Mouse (Mus musculus) cerebral cortex, adult 2 months (tissue): ENCODE data around the gene Gapvd1.

Experiments
- WGBS: fragments of 180-500 bp; shearing (Covaris S2); methylation state at CpG from one replicate; pipeline ENCODE4 v1.1.7; 2018; 5-methylcytosine and 5-hydroxymethylcytosine counted together

Gapvd1 gene

DNA sequence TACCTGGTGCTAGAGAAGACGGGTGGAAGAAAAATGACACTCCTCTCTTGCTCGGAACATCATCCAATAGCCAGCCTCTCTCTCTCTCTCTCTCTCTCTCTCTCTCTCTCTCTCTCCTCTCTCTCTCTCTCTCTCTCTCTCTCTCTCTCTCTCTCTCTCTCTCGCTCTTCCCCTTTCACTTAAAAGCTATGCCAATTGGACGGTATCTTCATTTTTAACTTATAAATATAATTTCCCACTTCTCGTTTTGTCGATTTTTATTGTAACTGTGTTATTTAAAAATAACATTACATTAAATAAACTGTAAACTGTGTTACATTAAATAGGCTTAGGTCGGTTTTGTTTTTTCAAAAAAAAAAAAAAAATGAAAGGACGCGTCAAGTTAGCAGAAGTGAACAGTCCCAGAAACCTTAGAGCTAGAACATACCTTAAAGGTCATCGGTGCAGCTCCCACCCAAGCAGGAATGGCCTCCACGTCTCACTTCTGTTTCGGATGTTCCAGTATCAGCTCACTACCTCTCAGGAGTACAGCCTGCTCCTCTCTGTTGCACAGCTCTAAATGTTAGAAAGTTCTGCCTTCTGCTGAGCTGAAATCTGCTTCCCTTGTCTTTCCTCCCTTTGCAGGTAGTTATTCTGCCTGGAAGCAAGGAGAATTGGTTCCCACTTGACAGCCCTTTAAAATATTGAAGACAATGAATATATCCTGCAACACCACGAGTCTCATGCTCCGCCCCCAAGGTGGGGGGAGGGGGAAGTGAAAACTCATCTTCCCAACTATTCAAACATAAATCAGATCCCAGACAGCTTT is at the start of gene Gapvd1:
Gene Gapvd1 (minus strand): TSS at position 682 of the 808 bp plus-strand sequence.
- WGBS: under 1% methylated on average over 14 of the region's 14 CpGs

DNA sequence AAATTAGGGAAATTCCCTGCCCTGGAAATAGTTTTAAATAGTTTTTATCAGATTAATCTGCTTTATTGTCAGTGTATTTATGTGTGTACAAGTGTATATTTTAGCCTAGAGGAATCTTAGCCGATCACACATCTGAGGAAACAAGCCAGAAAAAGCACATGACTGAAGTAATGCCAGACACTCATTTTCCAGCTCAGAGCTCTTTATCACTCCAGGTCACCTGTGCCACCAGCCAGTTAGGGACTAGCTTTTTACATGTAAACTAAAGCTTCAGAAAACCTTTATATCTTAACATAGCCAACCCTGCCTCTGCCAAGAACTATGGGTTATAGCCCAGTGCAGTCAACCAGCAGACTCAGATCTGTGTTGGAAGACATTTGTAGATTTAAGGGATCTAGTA is 49.8 kb upstream of the Gapvd1 start:
- WGBS: 10% methylated on average over 1 of the region's 1 CpGs

DNA sequence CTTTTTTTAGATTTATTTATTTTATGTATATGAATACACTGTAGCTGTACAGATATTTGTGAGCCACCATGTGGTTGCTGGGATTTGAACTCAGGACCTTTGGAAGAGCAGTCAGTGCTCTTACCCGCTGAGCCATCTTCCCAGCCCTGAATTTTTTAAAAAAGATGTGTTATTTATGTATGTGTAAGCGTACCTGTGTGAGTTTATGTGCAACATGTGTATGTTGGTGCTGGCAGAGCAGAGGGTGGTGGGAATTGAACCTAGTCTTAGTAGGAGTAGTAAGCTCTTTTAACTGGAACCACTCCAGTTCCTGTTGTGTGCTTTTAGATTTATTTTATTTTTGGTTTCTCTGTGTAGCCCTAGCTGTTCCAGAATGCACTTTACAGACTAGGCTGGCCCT is 49.1 kb upstream of the Gapvd1 start:
- 90% methylated on average over 2 of the region's 2 CpGs for WGBS

DNA sequence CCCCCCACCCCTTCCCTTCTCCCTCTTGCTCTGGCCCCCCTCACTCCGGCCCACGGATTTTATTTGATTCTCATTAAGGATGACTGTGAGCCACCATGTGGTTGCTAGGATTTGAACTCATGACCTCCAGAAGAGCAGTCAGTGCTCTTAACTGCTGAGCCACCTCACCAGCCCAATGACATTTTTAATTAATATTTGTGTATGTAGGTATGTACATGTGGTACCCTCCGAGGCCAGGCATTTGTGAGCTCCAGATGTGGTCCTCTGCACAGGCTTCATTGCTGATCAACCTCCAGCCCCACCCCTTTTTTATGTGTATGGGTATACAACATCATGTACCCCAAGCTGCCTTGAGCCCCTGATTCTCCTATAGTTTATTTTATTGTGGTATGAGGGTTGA is 48.7 kb upstream of the Gapvd1 start:
- 50% methylated on average over 3 of the region's 3 CpGs for WGBS

DNA sequence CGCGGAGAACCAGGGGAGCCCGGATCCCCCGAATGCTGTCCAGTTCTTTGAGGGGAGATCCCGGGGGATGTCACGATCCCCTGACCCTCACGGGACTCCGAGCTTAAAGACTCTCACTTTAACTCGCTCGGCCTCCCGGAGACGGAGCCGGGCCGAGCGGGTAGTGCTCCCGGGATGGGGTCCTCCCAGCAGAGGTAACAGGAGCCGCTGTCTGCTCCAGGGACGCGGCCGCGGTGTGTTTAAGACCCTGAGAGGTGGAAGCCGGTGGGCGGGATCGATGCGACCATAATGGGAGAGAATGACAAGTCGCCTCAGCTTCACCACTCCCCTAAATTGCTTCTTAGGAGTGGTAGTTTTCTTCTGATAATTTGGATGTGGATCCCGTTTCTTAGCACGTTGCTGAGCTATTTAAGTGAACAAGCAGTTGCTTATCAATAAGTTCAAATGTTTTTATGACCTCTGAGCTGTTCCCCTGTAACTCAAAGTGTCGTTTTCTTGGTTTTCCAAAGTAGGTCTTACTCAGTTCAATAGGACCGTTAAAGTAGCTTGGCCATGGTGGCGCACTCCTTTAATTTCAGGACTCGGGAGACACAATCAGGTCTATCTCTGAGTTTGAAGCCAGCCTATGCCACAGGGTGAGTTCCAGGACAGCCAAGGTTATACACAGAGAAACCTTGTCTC is 47.7 kb upstream of the Gapvd1 start:
- 1% methylated on average over 32 of the region's 32 CpGs for WGBS

DNA sequence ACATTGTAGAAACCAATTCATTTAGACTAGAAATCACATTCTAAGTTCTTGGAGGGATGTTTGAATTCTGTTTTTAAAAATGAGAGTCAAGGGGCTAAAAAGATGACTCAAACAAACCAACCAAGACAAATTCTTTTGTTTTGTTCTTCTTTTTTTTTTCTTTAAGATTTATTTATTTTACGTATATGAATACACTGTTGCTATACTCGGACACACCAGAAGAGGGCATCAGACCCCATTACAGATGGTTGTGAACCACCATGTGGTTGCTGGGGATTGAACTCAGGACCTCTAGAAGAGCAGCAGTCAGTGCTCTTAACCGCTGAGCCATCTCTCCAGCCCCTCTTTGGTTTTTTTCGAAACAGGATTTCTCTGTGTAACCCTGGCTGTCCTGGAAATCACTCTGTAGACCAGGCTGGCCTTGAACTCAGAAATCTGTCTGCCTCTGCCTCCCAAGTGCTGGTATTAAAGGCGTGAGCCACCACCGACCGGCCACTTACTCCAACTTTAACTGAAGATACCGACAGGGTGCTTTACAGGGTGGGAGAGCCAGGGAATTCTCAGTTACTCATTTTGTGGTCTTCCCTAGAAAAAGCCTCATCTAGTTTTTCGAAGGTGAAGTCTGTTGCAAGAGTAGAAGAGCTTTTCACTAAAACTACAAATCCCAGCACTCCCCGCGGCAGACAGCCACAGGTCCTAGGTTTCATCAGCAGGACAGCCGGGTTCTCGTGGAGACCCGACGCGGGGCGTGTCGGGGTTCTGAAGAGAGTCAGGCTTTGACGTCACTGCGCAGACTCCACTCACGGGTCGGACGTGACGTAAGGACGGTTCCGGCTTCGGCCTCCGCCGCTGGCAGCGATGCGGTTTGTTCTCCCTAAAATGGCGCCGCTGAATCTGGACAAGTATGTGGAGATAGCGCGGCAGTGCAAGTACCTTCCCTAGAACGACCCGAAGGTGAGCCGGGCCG is 46.8 kb upstream of the Gapvd1 start:
- WGBS: 5% methylated on average over 39 of the region's 39 CpGs

DNA sequence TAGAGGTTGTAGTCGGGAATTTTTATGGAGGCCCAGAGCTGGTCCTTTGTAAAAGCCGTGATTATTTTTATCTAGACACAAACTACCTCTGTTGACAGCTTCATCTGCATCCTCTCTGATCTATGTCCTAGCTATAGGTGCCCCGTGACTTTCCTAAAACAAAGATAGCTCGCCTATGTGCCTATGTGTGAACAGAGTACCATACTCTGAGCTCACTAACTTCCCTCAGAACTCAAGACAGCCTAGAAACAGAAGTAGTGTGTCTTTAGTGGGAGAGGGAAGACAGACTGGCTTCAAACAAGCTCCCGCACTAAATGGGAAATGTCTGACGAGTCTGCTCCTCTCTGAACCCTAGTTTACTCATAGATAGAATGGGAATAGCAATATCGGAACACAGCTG is 45.3 kb upstream of the Gapvd1 start:
- 81% methylated on average over 7 of the region's 7 CpGs for WGBS

DNA sequence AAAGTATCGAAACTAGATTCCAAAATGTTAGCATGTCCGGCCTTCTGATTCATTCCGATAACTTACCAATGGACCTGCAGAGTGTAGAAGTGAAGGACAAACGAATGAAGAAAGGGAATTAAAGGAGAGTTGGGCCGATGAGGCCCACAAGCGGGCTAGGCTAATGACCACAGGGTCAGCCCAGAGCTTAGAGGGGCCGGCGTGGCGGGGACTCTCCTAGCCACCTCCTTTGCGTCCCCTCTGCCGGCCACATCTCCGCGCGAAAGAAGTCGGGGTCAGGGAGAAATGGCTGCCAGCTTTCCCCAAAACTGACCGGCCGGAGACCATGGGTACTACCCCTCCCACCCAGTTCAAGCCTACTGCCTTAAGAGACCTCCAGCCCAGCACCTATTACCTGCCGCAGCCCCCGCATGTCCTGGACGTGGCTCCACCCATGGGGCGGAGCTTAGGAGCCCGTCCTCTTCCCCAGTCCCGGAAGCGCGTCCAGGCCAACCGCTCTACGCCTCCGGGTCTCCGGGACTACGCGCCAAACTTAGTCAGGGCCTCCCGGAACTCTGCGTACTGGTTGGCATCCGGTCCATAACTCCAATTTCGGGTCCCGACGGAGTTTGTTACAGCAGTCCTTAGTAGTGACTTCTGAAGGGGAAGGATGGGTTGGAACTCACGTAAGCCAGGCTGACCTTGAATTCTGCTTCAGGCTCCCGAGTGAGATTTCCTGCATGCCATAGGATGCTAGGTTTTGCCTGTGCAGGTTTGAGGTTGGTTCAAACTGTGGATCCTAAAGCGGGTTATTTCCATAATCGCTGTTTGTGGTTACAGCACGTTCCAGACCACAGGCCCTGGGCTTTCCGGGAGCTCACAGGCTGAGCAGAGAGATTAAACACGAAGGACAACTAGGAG is 44.6 kb upstream of the Gapvd1 start, which contains the start of gene Rabepk:
Gene Rabepk (minus strand): TSS at position 556 of the 900 bp plus-strand sequence.
- 4% methylated on average over 44 of the region's 44 CpGs for WGBS

DNA sequence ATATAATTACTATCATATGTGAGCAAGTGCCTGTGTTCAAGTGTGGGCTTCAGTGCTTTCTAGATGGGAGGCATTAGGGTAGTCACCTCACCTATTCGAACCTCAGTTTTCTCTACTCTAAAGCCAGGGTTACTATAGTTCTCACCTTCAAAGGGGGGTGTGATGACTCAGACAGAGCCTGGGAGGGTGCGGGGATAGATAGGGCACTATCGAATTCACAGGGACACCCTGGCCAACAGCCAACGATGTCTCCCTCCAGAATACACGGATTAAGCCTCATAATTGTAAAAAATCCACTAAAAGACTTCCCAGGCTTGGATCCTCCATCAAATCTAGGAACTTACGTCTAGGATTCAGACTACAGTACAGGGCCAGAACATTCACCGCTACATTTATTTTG is 40.4 kb upstream of the Gapvd1 start:
- 86% methylated on average over 7 of the region's 7 CpGs for whole genome bisulfite sequencing

DNA sequence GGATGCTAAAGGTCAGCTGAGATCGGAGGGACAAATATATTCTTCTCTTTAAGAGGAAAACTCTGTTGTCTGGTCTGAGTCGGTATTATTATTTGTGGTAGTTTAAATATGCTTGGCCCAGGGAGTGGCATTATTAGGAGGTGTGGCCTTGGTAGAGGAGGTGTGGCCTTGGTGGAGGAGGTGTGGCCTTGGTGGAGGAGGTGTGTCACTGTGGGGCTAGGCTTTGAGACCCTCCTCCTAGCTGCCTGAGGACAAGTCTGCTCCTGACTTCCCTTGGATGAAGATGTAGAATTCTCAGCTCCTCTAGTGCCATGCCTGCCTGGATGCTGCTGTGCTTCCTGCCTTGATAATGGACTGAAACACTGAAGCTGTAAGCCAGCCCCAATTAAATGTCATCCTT is 39.5 kb upstream of the Gapvd1 start:
- WGBS: 96% methylated on average over 2 of the region's 2 CpGs

DNA sequence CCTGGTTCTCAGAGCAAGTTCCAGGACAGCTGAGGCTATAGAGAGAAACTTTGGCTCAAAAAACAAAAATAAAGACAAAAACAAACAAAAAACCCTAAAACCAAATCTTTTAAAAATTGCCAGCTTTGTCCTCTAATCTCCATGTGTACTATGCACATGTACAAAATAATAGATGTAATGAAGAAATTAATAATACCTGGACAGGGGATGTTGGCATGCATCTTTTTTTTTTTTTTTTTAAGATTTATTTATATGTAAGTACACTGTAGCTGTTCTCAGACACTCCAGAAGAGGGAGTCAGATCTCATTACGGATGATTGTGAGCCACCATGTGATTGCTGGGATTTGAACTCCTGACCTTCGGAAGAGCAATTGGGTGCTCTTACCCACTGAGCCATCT is 37.5 kb upstream of the Gapvd1 start:
- 82% methylated on average over 2 of the region's 2 CpGs for WGBS

DNA sequence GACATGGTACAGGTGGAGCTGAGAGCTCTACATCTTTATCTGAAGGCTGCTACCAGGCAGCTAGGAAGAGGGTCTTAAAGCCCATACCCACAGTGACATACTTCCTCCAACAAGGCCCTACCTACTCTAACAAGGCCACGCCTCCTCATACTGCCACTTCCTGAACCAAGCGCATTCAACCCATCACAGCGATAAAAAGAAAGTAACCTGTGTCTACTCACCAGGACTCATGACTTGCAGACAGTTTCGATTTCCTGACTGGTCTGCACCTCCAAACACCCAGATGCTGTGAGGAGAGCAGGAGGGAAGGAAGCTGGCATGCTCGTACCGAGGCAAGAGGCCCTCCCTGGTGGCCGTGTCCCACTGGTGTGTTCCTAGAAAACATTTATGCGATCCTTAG is 35.2 kb upstream of the Gapvd1 start:
- 93% methylated on average over 8 of the region's 8 CpGs for WGBS

DNA sequence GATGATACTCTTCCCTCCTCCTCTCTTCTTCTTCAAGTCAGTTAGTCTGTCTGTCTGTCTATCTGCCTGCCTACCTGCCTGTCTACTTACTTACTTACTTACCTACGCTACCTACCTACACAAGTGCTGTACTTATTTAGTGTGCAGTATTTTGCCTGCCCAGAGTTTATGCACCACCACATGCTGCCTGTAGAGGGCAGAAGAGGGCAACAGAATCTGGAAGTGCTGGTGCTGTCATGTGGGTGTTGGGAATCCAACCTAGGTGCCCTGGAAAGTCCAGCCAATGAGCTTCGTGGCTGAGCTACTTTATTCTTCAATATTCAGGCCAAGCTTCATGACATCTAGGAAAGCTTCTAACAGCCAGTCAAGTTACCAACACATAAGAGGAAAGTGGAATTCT is 29.1 kb upstream of the Gapvd1 start:
- WGBS: 73% methylated on average over 2 of the region's 2 CpGs

DNA sequence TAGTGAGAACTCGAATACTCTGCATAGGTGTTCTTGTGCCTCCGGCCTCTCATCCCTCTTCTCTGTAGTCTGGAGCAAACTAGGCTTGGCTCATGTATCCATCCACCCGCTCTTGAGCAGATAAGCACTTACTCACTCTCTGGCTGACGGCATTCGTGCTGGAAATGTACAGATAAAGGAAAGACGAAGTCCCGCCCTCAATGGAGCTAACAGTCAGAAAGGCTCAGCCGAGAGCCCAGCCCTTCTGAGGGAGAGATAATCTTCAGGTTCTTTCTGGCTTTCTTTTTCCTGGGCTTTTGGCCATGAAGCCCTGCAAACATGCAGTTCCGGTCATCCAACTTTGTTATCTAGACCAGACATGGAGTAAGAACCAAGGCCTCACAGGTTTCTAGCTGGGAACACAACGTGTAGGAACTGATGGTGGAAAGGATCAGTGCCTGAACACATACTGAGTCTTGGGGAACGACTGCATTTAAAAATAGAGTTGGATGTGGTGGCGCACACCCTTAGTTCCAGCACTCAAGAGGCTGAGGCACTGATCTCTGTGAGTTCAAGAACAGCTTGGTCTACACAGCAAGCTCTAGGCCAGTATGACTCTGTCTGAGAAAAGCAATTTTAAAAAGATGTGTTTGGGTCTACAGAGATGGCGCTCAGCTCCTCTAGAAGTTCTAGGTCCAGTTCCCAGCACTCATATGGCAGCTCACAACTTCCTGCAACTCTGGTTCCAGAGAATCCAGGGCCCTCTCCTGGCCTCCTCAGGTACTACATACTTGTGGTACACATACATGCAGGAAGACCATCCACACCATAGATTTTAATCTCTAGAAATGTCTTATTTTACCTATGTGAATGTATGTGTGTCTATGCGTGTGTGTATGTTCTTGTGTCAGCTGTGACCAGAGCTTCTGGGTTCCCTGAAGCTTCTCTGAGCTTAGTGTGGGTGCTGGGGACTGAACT is 28.3 kb upstream of the Gapvd1 start:
- WGBS: 82% methylated on average over 14 of the region's 14 CpGs

DNA sequence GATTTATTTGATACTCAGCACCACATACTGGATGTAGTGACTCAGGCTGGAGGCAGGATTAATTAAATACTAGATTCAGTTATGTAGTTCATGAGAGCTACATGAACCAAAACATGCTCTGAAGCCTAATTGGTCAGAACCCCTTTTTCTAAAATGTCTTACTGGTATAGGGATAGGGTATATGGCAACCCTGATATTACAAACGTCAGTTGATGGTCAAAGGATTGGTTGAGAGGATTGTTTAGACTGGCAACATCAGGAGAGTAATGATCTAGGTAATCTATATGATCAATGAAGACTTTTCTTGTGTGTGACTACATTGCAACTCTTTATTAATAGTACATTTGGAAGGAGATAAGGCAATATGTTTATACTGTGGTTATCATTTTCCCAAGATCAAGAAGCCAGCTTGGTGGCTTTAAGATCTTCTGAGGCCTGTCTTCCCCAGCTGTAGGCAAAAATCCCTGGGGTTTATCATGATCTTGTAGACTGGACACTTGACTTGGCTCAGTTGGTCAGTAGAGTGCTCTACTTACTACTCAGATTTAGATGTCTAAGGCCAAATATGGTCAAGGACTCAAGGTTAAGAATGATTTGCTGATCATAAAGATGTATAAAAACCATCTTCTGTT is 22.3 kb upstream of the Gapvd1 start:
- WGBS: 52% methylated on average over 1 of the region's 1 CpGs

DNA sequence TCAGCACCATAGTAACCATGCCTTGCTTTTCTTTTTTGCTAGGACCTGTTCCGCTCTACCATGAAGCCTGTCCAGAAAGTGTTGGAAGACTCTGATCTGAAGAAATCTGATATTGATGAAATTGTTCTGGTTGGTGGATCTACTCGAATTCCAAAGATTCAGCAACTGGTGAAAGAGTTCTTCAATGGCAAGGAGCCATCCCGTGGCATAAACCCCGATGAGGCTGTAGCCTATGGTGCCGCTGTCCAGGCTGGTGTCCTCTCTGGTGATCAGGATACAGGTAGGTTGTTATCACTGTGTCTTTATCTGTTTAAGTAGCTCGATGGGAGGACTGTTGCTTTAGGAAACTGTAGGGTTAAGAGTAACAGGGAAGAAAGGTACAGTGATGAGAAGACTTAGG is 19.5 kb upstream of the Gapvd1 start:
- 87% methylated on average over 6 of the region's 6 CpGs for WGBS

DNA sequence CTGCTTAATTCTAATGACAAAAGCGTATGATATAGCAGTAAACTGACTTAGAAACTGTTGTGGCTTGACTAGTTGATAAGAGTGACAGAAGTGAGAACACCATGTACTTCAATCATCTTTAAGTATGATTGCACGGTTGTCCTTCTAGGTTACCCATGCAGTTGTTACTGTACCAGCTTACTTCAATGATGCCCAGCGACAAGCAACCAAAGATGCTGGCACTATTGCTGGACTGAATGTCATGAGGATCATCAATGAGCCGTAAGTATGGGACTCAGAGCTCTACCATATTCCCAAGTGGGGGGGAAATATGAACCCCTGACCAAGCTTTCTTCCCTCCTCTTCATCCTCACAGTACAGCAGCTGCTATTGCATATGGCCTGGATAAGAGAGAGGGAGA is 18.6 kb upstream of the Gapvd1 start:
- 74% methylated on average over 4 of the region's 4 CpGs for WGBS

DNA sequence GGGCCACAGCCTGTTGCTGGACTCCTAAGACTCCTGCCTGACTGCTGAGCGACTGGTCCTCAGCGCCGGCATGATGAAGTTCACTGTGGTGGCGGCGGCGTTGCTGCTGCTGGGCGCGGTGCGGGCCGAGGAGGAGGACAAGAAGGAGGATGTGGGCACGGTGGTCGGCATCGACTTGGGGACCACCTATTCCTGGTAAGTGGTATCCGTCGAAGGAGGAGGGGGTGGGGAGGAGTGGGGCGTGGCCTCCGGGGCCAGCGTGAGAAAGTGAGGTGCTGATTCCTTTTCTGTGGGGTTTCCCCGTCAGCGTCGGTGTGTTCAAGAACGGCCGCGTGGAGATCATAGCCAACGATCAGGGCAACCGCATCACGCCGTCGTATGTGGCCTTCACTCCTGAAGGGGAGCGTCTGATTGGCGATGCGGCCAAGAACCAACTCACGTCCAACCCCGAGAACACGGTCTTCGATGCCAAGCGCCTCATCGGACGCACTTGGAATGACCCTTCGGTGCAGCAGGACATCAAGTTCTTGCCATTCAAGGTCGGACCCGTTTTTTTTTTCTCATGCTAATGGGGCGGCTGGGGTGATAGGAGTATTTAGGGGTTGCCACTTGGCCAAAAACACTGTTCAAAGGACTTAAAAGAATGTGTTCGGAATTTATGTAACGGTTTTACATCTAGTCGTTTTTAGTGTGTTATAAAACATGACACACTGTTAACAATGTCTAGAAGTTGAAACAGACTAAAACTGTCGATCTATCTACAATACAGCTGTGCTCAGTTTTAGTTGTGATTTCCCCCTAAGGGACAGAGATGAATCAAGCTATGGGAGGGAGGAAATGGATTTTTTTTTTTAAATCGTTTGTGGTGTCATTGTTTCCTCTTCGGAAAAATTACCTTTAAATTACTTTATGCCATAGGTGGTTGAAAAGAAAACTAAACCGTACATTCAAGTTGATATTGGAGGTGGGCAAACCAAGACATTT is 17.5 kb upstream of the Gapvd1 start:
- WGBS: 2% methylated on average over 50 of the region's 50 CpGs
